Mouse (Mus musculus) thymus, postnatal 36 days (tissue): Measurements from ENCODE around the gene Bhlha15.

Source experiments
- DNase-seq, 2 experiments: peaks; one replicate each; pipeline ENCODE4 v3.0.0; 2022; ENCODE audit warnings: mixed read lengths in 2 of 2

Gene Bhlha15

GRCm38 (mm10) chr5:144234714-144235113, 44.6 kb downstream of the Bhlha15 start:
- no peak for DNase-seq

DNA sequence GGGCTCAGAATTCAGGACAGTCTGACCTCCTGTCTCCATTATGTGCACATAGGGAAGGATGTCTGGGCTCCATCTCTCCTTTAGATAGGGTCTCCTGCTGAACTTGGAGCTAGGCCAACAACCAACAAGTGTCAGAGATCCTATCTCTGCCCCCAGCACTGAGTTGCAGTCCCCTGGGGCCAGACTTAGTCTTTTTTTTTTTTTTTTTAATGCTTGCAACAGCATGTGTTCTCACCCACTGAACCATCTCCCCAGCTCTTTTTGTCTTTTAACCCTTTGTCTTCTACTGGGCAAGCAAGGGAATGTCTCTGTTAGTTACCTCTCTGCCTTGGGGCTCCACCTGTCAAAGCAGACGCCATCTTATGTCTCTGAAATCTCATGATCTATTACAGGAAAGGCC, 48.9 kb downstream of the Bhlha15 start:
- DNase-seq, result no peak
